Mouse (Mus musculus) gastrocnemius, adult 2 months (tissue): ENCODE results near the gene Ube2h. TPM values are rescaled to one million over a fixed set of nuclear protein-coding genes. Genes with fewer than 3 reads are reported as not detected.
"Not testable (repeated sequence)": the region's sequence is repeated elsewhere in the genome, so short reads cannot be mapped to it uniquely, and the experiment has no call there.

ENCODE experiments used
- DNase-seq: peaks from one replicate; pipeline ENCODE4 v3.0.0; 2022
- H3K27ac ChIP-seq: fragments of 200-600 bp; 2 replicates; pipeline ENCODE4 v1.8.1; 2022; ENCODE audit warnings: mild to moderate bottlenecking
- H3K4me3 ChIP-seq: fragments of 200-600 bp; 2 replicates; pipeline ENCODE4 v1.8.1; 2022; ENCODE audit warnings: mild to moderate bottlenecking, moderate library complexity
- CTCF ChIP-seq: fragments of 200-600 bp; IDR thresholded peaks from 2 replicates; pipeline ENCODE4 v1.8.1; 2022; ENCODE audit warnings: antibody characterized with exemption, mild to moderate bottlenecking, moderate library complexity
- intact Hi-C: fragments of 180-260 bp; cut with DNase I; formaldehyde crosslinking; loops from one replicate; pipeline ENCODE4 v1.15.1; 2025
- total RNA-seq, 2 experiments: library from RNA; stranded (reverse); gene quantifications; 2 replicates each; pipeline ENCODE4 v1.2.3; 2021

The Ube2h gene
- total RNA-seq, 2 experiments from 2014 or later = 39.6 to 81.2 TPM

DNA sequence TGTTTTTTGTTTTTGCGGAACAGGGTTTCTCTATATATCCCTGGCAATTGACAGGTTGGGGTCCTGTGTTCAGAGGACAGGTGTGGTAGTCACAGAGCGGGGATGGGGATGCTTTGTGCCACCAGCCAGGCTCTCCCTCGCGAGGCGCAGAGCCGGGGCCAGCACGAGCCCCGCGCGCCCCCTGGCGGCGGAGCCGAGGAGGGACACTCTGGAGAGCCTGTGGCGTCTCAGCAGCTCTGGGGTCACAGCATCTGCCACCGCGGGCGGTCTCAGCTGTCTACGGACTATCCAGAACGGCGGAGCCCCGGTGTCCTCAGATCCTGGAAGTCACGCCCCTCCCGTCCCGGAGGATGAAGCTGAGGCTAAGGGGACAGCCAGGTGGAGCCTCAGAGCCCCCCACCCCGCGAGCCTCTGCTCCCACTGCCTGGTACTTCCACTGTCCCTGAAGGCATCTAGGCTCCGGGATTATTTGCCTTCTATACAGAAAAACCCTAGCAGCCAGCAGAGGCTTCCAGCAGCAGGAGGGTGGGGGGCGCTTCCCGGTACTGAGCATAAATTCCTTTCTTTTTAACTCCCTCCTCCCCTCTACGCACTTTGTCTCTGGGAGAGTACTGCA, 98.6 kb downstream of the Ube2h start:
- TF ChIP-seq CTCF = peak; percentile 95
- Histone ChIP-seq H3K27ac (no peak overlapping the region), H3K4me3 (peak overlapping the region; percentile 20)
- peak; percentile 83 for DNase-seq
- intact Hi-C loops = loop anchor here (5.0 to 10.0 kb wide), 3 partner anchors 111 to 353 kb away; no protein-coding TSS in a partner anchor

DNA sequence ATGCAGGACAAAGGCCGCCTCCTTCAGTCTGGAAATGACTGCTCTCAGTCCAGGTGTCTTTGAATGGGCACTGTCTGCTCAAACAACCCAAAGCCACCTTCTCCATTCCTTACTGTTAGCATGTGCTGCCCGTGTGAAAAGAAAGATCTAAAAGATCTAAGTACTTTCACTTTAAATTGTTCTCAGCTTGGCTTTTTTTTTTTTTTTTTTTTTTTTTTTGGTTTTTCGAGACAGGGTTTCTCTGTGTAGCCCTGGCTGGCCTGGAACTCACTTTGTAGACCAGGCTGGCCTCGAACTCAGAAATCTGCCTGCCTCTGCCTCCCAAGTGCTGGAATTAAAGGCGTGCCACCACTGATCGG, 99.2 kb downstream of the Ube2h start:
- intact Hi-C loops = loop anchor here (5.0 to 10.0 kb wide), 3 partner anchors 110 to 353 kb away; no protein-coding TSS in a partner anchor
- not testable (repeated sequence) for H3K27ac ChIP-seq, DNase-seq
- H3K4me3 ChIP-seq = peak overlapping the region; percentile 20

GRCm38 (mm10) chr6:30204383-30205179, 99.8 kb downstream of the Ube2h start:
- H3K27ac ChIP-seq = no peak overlapping the region
- no peak for TF ChIP-seq CTCF
- DNase-seq = no peak
- peak overlapping the region; percentile 13 for H3K4me3 ChIP-seq
- intact Hi-C loops = loop anchor here (5.0 to 10.0 kb wide), 3 partner anchors 110 to 352 kb away; no protein-coding TSS in a partner anchor

DNA sequence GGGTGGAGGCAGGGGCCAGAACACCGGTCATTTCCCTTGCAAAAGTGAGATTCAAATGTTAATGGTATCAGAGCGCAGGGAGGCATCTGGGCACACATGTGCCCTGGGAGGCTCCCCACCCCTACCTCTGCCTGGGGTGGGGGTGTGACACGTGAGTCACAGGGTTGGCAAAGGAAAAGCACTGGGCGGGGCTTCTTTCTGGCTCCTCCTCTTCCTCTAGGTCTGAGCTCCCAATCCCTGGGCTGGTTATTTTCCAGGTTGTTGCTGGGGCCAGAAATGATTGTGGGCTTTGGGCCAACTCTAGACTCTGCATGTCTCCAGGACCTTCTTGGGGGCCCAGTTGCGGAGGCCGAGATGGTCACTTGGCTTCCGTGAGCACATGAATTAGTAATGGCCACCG, 108.2 kb downstream of the Ube2h start:
- Histone ChIP-seq H3K4me3 (no peak overlapping the region), H3K27ac (no peak overlapping the region)
- no peak for TF ChIP-seq CTCF
- no peak for DNase-seq
- intact Hi-C loops = loop anchor here (5.0 kb wide), 1 partner anchor 339 kb away; no protein-coding TSS in a partner anchor

DNA sequence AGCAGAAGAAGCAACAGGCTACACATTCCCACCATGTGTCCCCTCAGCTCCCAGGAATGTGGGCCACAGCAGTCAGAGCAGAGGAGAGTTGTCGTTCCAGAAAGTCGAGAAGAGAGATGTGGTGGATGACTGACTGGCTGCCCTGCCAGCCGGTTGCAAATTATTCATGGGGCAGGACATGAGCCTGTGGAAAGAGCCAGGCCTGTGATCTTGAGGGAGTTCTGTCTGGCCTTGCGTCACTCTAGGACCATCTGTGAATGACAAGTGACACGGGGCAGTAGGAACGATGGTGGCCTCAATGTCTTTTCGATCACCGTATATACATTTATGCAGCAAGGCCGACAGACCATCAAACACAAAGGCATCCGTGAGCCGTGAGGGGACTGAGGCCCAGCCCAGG, 108.7 kb downstream of the Ube2h start:
- no peak for TF ChIP-seq CTCF
- Histone ChIP-seq H3K4me3 (no peak overlapping the region), H3K27ac (no peak overlapping the region)
- no peak for DNase-seq
- intact Hi-C loops = loop anchor here (5.0 kb wide), 1 partner anchor 338 kb away; no protein-coding TSS in a partner anchor

- no peak for DNase-seq
- Histone ChIP-seq H3K4me3 (no peak overlapping the region), H3K27ac (no peak overlapping the region)
- no peak for TF ChIP-seq CTCF
- intact Hi-C loops = no loop called here
These were observed 120.7 kb downstream of the Ube2h start for GRCm38 (mm10) chr6:30183624-30184023.

DNA sequence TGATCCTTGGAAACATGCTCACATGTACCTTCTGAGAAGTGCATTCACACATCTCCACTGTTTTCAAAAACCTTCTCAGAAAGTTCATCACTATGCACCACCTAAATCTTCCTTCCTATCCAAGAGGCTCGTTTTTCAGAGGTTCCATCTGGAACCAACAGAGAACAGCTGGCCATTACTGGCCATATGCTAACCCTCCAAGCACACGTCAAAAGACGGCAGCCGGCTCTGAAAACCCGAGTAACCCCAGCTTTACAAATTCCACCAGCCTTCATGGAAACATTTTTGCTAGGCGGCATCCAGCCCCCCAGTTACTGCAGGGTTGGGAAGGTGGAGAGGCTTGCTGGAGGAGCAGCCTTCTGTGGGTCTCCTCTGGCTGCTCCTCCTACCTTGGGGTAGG, 122.3 kb downstream of the Ube2h start:
- intact Hi-C loops = no loop called here
- no peak overlapping the region for H3K27ac ChIP-seq
- H3K4me3 ChIP-seq = no peak overlapping the region
- no peak for TF ChIP-seq CTCF
- DNase-seq = no peak

- Histone ChIP-seq H3K4me3 (no peak overlapping the region), H3K27ac (no peak overlapping the region)
- no peak for DNase-seq
- TF ChIP-seq CTCF = no peak
- intact Hi-C loops = no loop called here
These were observed 124.0 kb downstream of the Ube2h start for GRCm38 (mm10) chr6:30180321-30180720.

- DNase-seq = no peak
- intact Hi-C loops = no loop called here
- TF ChIP-seq CTCF = no peak
- Histone ChIP-seq H3K27ac (no peak overlapping the region), H3K4me3 (no peak overlapping the region)
These were observed 125.3 kb downstream of the Ube2h start for GRCm38 (mm10) chr6:30179046-30179445.

DNA sequence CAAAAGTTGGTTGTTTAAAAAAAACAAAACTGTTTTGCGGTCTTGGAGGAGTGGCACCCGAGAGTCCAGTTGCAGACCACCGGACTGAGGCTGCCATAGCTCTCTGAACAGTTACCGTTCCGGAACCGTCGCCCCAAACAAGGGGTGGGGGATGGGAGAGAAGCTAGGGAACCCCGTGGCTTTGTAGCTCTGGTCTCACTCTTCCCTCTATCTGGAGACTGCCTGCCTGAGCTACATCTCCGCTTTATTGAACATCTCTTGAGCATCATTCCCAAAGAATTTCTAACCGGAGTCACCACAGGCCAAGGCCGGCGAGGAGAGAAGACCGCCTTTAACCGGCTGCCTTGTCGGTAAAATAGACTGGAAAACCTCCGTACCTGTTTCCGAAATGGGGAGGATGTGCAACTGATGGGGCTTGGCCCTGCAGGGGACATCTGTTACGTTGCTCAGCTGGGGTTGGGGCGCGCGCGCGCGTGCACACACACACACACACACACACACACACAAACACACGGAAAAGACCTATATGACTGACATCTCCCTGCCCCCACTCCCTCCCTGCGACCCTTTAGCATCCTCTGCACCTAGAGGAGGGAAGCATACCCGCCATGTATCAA, 126.2 kb downstream of the Ube2h start:
- Histone ChIP-seq H3K4me3 (no peak overlapping the region), H3K27ac (no peak overlapping the region)
- intact Hi-C loops = no loop called here
- no peak for TF ChIP-seq CTCF
- no peak for DNase-seq

DNA sequence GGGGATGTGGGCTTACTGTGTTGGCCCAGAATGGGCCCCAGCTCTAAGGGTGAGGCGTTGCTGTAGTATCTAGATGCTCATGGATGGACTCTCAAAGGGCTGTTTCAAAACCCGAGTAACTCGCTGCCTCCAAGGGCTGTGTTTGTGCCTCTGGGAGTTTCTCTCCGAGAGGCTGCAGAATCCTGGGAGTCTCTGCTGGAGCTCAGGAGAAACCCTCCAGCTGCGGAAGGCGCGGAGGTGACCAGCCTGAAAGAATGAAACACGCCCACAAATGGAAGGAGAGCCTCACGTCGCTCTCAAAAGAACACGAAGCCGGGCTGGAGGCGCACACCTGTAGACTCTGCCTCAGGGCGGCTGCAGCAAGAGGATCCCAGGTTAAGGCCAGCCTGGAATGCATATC, 127.0 kb downstream of the Ube2h start:
- intact Hi-C loops = no loop called here
- no peak for TF ChIP-seq CTCF
- no peak overlapping the region for H3K27ac ChIP-seq
- no peak for DNase-seq
- no peak overlapping the region for H3K4me3 ChIP-seq

GRCm38 (mm10) chr6:30176496-30176895, 127.8 kb downstream of the Ube2h start:
- intact Hi-C loops = no loop called here
- no peak overlapping the region for H3K4me3 ChIP-seq
- no peak for TF ChIP-seq CTCF
- no peak for DNase-seq
- H3K27ac ChIP-seq = no peak overlapping the region

GRCm38 (mm10) chr6:30175918-30176421, 128.4 kb downstream of the Ube2h start:
- no peak for TF ChIP-seq CTCF
- H3K27ac ChIP-seq = no peak overlapping the region
- no peak for DNase-seq
- H3K4me3 ChIP-seq = peak overlapping the region; percentile 50
- intact Hi-C loops = no loop called here
